Mouse (Mus musculus) stomach, postnatal 0 days (tissue): ENCODE measurements around the gene Naa16. TPM values are rescaled to one million over a fixed set of nuclear protein-coding genes. Genes with fewer than 3 reads are reported as not detected.
A peak's percentile ranks its signal among the peaks of the same experiment; 100 is the strongest.

Experiments used
- ATAC-seq: fragments of 200-750 bp; cut with Nextera tagmentation; 2 replicates; pipeline ENCODE4 v1.8.0; 2017; ENCODE audit not compliant: low FRiP score, low TSS enrichment
- DNase-seq: peaks from one replicate; pipeline ENCODE4 v3.0.0-alpha.2; 2016; ENCODE audit warnings: low spot score
- H3K27ac ChIP-seq: fragments of 300-500 bp; sonication (generic); replicated peaks from 2 replicates; pipeline ENCODE4 v1.5.1; 2014; ENCODE audit warnings: mild to moderate bottlenecking, control low read depth
- H3K27me3 ChIP-seq: fragments of 300-500 bp; sonication (generic); 2 replicates; pipeline ENCODE4 v1.6.1; 2014; ENCODE audit warnings: low read length; ENCODE audit not compliant: control insufficient read depth, insufficient read depth
- H3K36me3 ChIP-seq: fragments of 300-500 bp; sonication (generic); 2 replicates; pipeline ENCODE4 v1.6.1; 2014; ENCODE audit warnings: low read length, mixed read lengths; ENCODE audit not compliant: control insufficient read depth, insufficient read depth
- H3K4me1 ChIP-seq: fragments of 300-500 bp; sonication (generic); replicated peaks from 2 replicates; pipeline ENCODE4 v1.6.1; 2014; ENCODE audit warnings: antibody characterized with exemption; ENCODE audit not compliant: control insufficient read depth, insufficient read depth
- H3K4me2 ChIP-seq: fragments of 300-500 bp; sonication (generic); replicated peaks from 2 replicates; pipeline ENCODE4 v1.6.1; 2014; ENCODE audit warnings: low read depth, mild to moderate bottlenecking, control low read depth, moderate library complexity
- H3K4me3 ChIP-seq: fragments of 300-500 bp; sonication (generic); 2 replicates; pipeline ENCODE4 v1.5.1; 2014; ENCODE audit warnings: low read depth, low read length, control low read depth
- H3K9ac ChIP-seq: fragments of 300-500 bp; sonication (generic); 2 replicates; pipeline ENCODE4 v1.6.1; 2014; ENCODE audit warnings: mild to moderate bottlenecking, low read length, control low read depth, mixed read lengths
- H3K9me3 ChIP-seq: fragments of 300-500 bp; sonication (generic); 2 replicates; pipeline ENCODE4 v1.6.1; 2016; ENCODE audit warnings: low read length; ENCODE audit not compliant: control insufficient read depth
- CTCF ChIP-seq: IDR thresholded peaks from 2 replicates; pipeline ENCODE4 v1.5.1; 2016; ENCODE audit warnings: antibody characterized with exemption, low read depth, mild to moderate bottlenecking, moderate library complexity
- EP300 ChIP-seq: optimal IDR thresholded peaks from 2 replicates; pipeline ENCODE3; 2016; ENCODE audit warnings: antibody characterized with exemption
- WGBS: fragments of 180-500 bp; shearing (Covaris S2); extraction: QIAGEN DNeasy Blood & Tissue Kit; methylation state at CpG from one replicate; pipeline ENCODE4 v1.1.7; 2014; 5-methylcytosine and 5-hydroxymethylcytosine counted together
- polyA plus RNA-seq: library from polyadenylated mRNA; unstranded; fragments of >200 nt; fragmentation: Nextera tagmentation; extraction: Ambion mirVana; gene quantifications from 2 replicates; pipeline ENCODE4 v1.2.1, GENCODE M21; 2015

Gene Naa16
- polyA plus RNA-seq, 1 experiment from 2014 or later = 16.0 TPM

- ATAC-seq (no peak), DNase-seq (no peak)
- Histone ChIP-seq H3K4me1 (no peaks in the 10 kb centered on the region), H3K4me2 (no peak overlapping the region), H3K27ac (peak overlapping the region; percentile 71), H3K4me3 (no peak overlapping the region), H3K27me3 (no peaks in the 10 kb centered on the region), H3K9ac (no peak overlapping the region), H3K9me3 (no peaks in the 10 kb centered on the region), H3K36me3 (no peaks in the 10 kb centered on the region)
- no peak for TF ChIP-seq CTCF
- no peak for TF ChIP-seq EP300
- 86% methylated on average over 4 of the region's 4 CpGs for WGBS
These were observed 111.7 kb downstream of the Naa16 start for GRCm38 (mm10) chr14:79278927-79279326.

GRCm38 (mm10) chr14:79277922-79278321 is 112.7 kb downstream of the Naa16 start:
- Histone ChIP-seq H3K27me3 (no peaks in the 10 kb centered on the region), H3K27ac (no peak overlapping the region), H3K9me3 (no peaks in the 10 kb centered on the region), H3K4me3 (no peak overlapping the region), H3K36me3 (no peaks in the 10 kb centered on the region), H3K4me2 (no peak overlapping the region), H3K9ac (no peak overlapping the region), H3K4me1 (no peaks in the 10 kb centered on the region)
- WGBS = 49% methylated on average over 7 of the region's 7 CpGs
- ATAC-seq (no peak), DNase-seq (no peak)
- TF ChIP-seq EP300 (no peak), CTCF (no peak)

GRCm38 (mm10) chr14:79275870-79276395 is 114.6 kb downstream of the Naa16 start:
- WGBS = 74% methylated on average over 8 of the region's 8 CpGs
- no peak overlapping the region for H3K9ac ChIP-seq
- H3K9me3 ChIP-seq = no peaks in the 10 kb centered on the region
- DNase-seq (no peak), ATAC-seq (no peak)
- H3K4me2 ChIP-seq = no peak overlapping the region
- no peak for TF ChIP-seq CTCF
- TF ChIP-seq EP300 = no peak
- no peaks in the 10 kb centered on the region for H3K4me1 ChIP-seq
- H3K27ac ChIP-seq = no peak overlapping the region
- no peak overlapping the region for H3K4me3 ChIP-seq
- no peaks in the 10 kb centered on the region for H3K27me3 ChIP-seq
- no peaks in the 10 kb centered on the region for H3K36me3 ChIP-seq

- no peak overlapping the region for H3K27ac ChIP-seq
- no peaks in the 10 kb centered on the region for H3K4me1 ChIP-seq
- no peaks in the 10 kb centered on the region for H3K9me3 ChIP-seq
- ATAC-seq (no peak), DNase-seq (no peak)
- WGBS = 39% methylated on average over 3 of the region's 3 CpGs
- H3K4me3 ChIP-seq = no peak overlapping the region
- no peaks in the 10 kb centered on the region for H3K36me3 ChIP-seq
- H3K27me3 ChIP-seq = no peaks in the 10 kb centered on the region
- H3K4me2 ChIP-seq = no peak overlapping the region
- no peak overlapping the region for H3K9ac ChIP-seq
- TF ChIP-seq CTCF (no peak), EP300 (no peak)
These were observed 115.1 kb downstream of the Naa16 start for GRCm38 (mm10) chr14:79275441-79275840.

Other genes with a start within 250 kb of the Naa16 start
- not detected in 2 replicates for gene Zfp957, start 143.4 kb downstream of the Naa16 start, polyA plus RNA-seq
- 40.0 and 45.4 TPM in 2 replicates for gene Rgcc, start 89.1 kb downstream of the Naa16 start, polyA plus RNA-seq
- 6.8 and 7.7 TPM in 2 replicates for gene Mtrf1, start 7.0 kb upstream of the Naa16 start, polyA plus RNA-seq
- gene Kbtbd7, start 35.7 kb upstream of the Naa16 start, polyA plus RNA-seq = 5.1 TPM in 2 replicates
- 0.57 and 0.98 TPM in 2 replicates for gene Kbtbd6, start 61.1 kb upstream of the Naa16 start, polyA plus RNA-seq
- 18.7 and 19.3 TPM in 2 replicates for gene Elf1, start 90.4 kb upstream of the Naa16 start, polyA plus RNA-seq
- 28.8 and 31.0 TPM in 2 replicates for gene Wbp4, start 90.7 kb upstream of the Naa16 start, polyA plus RNA-seq
- 70.4 and 73.7 TPM in 2 replicates for gene Sugt1, start 196.9 kb upstream of the Naa16 start, polyA plus RNA-seq